Mouse (Mus musculus) myocyte (in vitro differentiated cells): Measurements from ENCODE around the gene Cpa2. TPM values are rescaled to one million over a fixed set of nuclear protein-coding genes. Genes with fewer than 3 reads are reported as not detected.

Experiments
- H3K27me3 ChIP-seq: one replicate; pipeline ENCODE4 v1.6.1; 2011; ENCODE audit not compliant: control insufficient read depth, insufficient read depth, insufficient read length
- H3K36me3 ChIP-seq: one replicate; pipeline ENCODE4 v1.6.1; 2011; ENCODE audit not compliant: control insufficient read depth, insufficient read depth
- H3K4me2 ChIP-seq: one replicate; pipeline ENCODE4 v1.6.1; 2011; ENCODE audit warnings: low read depth, control low read depth
- H3K4me3 ChIP-seq: one replicate; pipeline ENCODE4 v1.5.1; 2011; ENCODE audit warnings: mild to moderate bottlenecking, control low read depth, moderate library complexity
- H3K79me2 ChIP-seq: one replicate; pipeline ENCODE4 v1.6.1; 2011; ENCODE audit not compliant: control insufficient read depth, insufficient read depth
- H3ac ChIP-seq: one replicate; pipeline ENCODE4 v1.6.1; 2011; ENCODE audit not compliant: control insufficient read depth, insufficient read length
- CEBPB ChIP-seq: IDR thresholded peaks from 2 replicates; pipeline ENCODE4 v1.6.1; 2011; ENCODE audit warnings: mild to moderate bottlenecking, moderate library complexity; ENCODE audit not compliant: poor library complexity, insufficient read depth, severe bottlenecking
- E2F4 ChIP-seq: IDR thresholded peaks from one replicate; pipeline ENCODE4 v1.6.1; 2011; ENCODE audit warnings: mild to moderate bottlenecking, control low read depth, moderate library complexity; ENCODE audit not compliant: insufficient read depth
- MAX ChIP-seq: IDR thresholded peaks from one replicate; pipeline ENCODE4 v1.6.1; 2011; ENCODE audit warnings: low read depth, mild to moderate bottlenecking, control low read depth
- MYOD1 ChIP-seq, 3 experiments: IDR thresholded peaks; one replicate each; pipeline ENCODE4 v1.6.1; 2011; ENCODE audit warnings: control low read depth in 2 of 3, low read depth in 2 of 3, mild to moderate bottlenecking in 2 of 3, moderate library complexity in 1 of 3; ENCODE audit not compliant: insufficient read length in 2 of 3, control insufficient read depth in 1 of 3
- MYOG ChIP-seq, 3 experiments: IDR thresholded peaks; one replicate each; pipeline ENCODE4 v1.6.1; 2011; ENCODE audit warnings: control low read depth in 2 of 3, low read depth in 2 of 3, mild to moderate bottlenecking in 2 of 3; ENCODE audit not compliant: insufficient read length in 2 of 3, control insufficient read depth in 1 of 3, insufficient read depth in 1 of 3
- POLR2A ChIP-seq: IDR thresholded peaks from one replicate; pipeline ENCODE4 v1.6.1; 2011; ENCODE audit warnings: low read depth, mild to moderate bottlenecking, control low read depth, moderate library complexity; ENCODE audit not compliant: insufficient read length
- POLR2AphosphoS2 ChIP-seq: IDR thresholded peaks from one replicate; pipeline ENCODE4 v1.6.1; 2011; ENCODE audit warnings: low read depth, control low read depth; ENCODE audit not compliant: insufficient read length
- REST ChIP-seq: IDR thresholded peaks from one replicate; pipeline ENCODE4 v1.6.1; 2011; ENCODE audit warnings: mild to moderate bottlenecking, control low read depth, moderate library complexity; ENCODE audit not compliant: insufficient read depth, insufficient read length
- SRF ChIP-seq: IDR thresholded peaks from one replicate; pipeline ENCODE4 v1.6.1; 2011; ENCODE audit warnings: low read depth; ENCODE audit not compliant: control insufficient read depth, insufficient read length
- TCF12 ChIP-seq: IDR thresholded peaks from one replicate; pipeline ENCODE4 v1.6.1; 2011; ENCODE audit warnings: mild to moderate bottlenecking, control low read depth; ENCODE audit not compliant: poor library complexity, insufficient read depth, severe bottlenecking
- TCF3 ChIP-seq: IDR thresholded peaks from one replicate; pipeline ENCODE4 v1.6.1; 2011; ENCODE audit warnings: low read depth, control low read depth; ENCODE audit not compliant: insufficient read length
- USF1 ChIP-seq: IDR thresholded peaks from one replicate; pipeline ENCODE4 v1.6.1; 2011; ENCODE audit warnings: low read depth, mild to moderate bottlenecking, control low read depth, moderate library complexity
- polyA plus RNA-seq: library from polyadenylated mRNA; unstranded; fragments of >200 nt; fragmentation: generic; extraction: Trizol; gene quantifications from one replicate; pipeline ENCODE4 v1.2.1, GENCODE M21; 2012; ENCODE audit warnings: missing spikeins

The Cpa2 gene
- polyA plus RNA-seq, 1 experiment: not detected

DNA sequence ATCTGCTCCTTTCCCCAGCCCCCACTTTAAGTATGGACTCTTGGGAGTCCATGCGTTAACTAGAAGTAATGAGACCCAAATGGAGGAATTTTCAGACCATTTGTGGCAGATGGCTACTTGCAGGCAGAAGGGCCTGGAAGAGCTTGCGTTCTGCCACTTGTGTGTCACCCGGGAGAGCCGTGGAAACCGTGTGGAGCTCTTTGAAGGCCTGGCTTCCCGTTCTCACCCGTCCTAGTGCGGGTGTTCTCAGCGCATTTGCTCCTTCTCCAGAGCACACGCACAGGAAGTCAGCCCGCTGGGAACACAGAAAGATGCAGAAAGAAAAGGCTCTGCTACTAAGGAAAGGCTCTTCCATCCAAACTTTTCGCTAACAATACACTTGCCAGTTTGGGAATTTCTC lies 1.7 kb downstream of the Cpa2 start:
- Histone ChIP-seq H3K27me3 (no peaks in the 10 kb centered on the region), H3K4me2 (no peak overlapping the region), H3K79me2 (no peaks in the 10 kb centered on the region), H3K4me3 (no peak overlapping the region), H3K36me3 (no peaks in the 10 kb centered on the region), H3ac (no peak overlapping the region)
- TF ChIP-seq SRF (no peak), E2F4 (no peak), POLR2AphosphoS2 (no peak), TCF12 (no peak), USF1 (no peak), REST (no peak)

DNA sequence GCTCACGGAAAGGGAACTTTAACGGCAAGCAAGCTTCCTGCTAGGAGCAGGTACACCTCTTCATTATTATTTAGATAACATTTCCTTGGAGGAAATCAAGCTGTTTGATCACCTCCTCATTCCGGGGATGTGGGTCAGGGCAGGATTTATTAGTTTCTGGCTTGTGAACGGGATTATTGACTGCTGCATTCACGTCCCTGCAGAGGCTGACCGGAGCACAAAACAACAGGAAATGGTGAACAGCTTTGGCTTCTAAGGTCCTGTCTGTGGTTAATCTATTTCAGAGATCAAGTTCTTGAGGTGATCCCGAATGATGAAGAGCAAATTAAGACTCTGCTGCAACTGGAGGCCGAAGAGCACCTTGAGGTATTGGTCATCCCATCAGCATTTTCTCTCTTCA lies 2.5 kb downstream of the Cpa2 start:
- no peak for TF ChIP-seq CEBPB
- no peak for TF ChIP-seq REST
- TF ChIP-seq TCF3: no peak
- TF ChIP-seq SRF: no peak
- TF ChIP-seq MYOD1 (IDR thresholded peaks at IDR 0.05; ENCODE audit: control insufficient read depth in 1 of 3, insufficient read length in 2 of 3, low read depth in 2 of 3): no peak
- no peak for TF ChIP-seq POLR2A
- no peak for TF ChIP-seq USF1
- TF ChIP-seq TCF12: no peak
- TF ChIP-seq MAX: no peak
- TF ChIP-seq E2F4: no peak
- no peak for TF ChIP-seq MYOG (IDR thresholded peaks at IDR 0.05; ENCODE audit: control insufficient read depth in 1 of 3, insufficient read depth in 1 of 3, insufficient read length in 2 of 3, low read depth in 2 of 3)
- no peak for TF ChIP-seq POLR2AphosphoS2
- Histone ChIP-seq H3K4me3 (no peak overlapping the region), H3K4me2 (no peak overlapping the region), H3ac (no peak overlapping the region), H3K36me3 (no peaks in the 10 kb centered on the region), H3K27me3 (no peaks in the 10 kb centered on the region), H3K79me2 (no peaks in the 10 kb centered on the region)

DNA sequence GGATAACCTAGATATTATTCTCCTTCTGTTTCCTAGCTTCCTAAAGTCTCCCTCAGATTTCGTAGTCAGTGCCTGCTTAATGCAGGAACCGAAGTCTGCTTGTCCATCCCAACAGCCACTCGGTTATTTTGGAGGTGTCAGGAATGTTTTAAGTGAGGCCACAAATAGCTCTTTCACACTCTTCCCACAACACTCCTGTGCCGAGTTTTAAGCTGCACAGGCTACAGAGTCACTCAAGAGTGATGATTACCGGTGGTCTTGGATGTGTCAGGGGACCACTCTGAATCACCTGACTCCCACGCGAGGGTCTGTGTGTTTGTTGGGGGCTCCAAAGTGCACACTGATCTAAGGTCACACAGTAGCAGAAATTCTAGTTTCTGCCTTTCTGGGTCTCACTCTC lies 4.3 kb downstream of the Cpa2 start:
- no peak overlapping the region for H3ac ChIP-seq
- no peak for TF ChIP-seq MYOG (IDR thresholded peaks at IDR 0.05; ENCODE audit: control insufficient read depth in 1 of 3, insufficient read depth in 1 of 3, insufficient read length in 2 of 3, low read depth in 2 of 3)
- no peak for TF ChIP-seq CEBPB
- no peak for TF ChIP-seq MYOD1 (IDR thresholded peaks at IDR 0.05; ENCODE audit: control insufficient read depth in 1 of 3, insufficient read length in 2 of 3, low read depth in 2 of 3)
- no peak for TF ChIP-seq USF1
- TF ChIP-seq POLR2A: no peak
- TF ChIP-seq POLR2AphosphoS2: no peak
- TF ChIP-seq MAX: no peak
- no peak for TF ChIP-seq REST
- TF ChIP-seq TCF12: no peak
- no peak for TF ChIP-seq TCF3
- no peak for TF ChIP-seq E2F4
- no peak for TF ChIP-seq SRF
- no peaks in the 10 kb centered on the region for H3K27me3 ChIP-seq
- H3K36me3 ChIP-seq: no peaks in the 10 kb centered on the region
- no peak overlapping the region for H3K4me3 ChIP-seq
- H3K4me2 ChIP-seq: no peak overlapping the region
- H3K79me2 ChIP-seq: no peaks in the 10 kb centered on the region

DNA sequence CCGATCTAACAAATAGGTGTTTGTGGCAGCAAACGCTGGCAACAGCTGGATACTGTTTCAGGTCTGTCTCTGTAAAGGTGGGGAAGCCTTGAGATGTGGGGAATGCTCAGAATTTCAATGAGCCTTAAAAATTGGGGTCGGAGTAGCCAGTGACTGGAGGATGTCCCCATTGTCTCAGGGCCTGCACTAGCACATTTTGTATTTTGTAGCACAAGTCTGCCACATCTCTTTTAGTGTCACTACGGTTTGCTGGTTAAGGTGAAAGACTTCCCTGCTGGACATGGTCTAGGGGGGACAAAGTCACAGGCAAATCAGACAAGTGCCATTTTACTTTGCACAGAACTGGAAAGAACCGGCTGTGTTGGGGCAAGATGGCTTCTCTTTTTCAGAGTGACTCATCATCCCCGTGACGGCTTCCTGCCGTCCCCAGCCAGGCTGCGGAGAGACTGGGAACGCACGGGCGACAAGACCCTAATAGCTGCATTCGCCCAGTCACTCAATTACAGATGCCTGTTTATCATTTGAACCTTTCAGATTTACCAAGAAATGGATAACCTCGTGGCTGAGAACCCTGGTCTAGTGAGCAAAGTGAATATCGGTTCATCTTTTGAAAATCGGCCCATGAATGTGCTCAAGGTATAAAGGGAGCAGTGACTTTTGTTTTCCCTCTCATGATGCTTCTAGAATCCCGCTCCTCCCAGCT lies 5.3 kb downstream of the Cpa2 start:
- Histone ChIP-seq H3K36me3 (no peaks in the 10 kb centered on the region), H3K79me2 (no peaks in the 10 kb centered on the region), H3K4me2 (no peak overlapping the region), H3K27me3 (no peaks in the 10 kb centered on the region), H3K4me3 (no peak overlapping the region), H3ac (no peak overlapping the region)
- no peak for TF ChIP-seq TCF12
- no peak for TF ChIP-seq TCF3
- no peak for TF ChIP-seq MAX
- TF ChIP-seq CEBPB: no peak
- no peak for TF ChIP-seq USF1
- no peak for TF ChIP-seq SRF
- no peak for TF ChIP-seq POLR2A

DNA sequence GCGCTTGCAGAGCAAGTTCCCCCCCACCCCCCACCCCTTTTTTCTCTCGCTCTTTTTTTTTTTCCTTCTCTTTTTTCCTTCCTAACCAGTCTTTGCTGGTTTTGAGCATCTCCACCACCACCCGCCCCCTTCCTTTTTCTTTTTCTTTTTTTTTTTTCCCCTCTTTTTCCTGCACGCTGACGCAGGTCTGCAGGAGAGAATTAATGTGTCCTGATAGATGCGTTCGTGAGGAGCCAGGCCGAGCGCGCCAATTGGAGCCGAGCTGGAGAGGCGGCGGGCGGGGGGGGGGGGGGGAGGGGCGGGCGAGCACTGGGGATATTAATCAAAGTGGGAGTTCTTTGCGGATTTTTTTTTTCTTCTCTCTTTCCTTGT lies 5.9 kb downstream of the Cpa2 start:
- Histone ChIP-seq H3ac (no peak overlapping the region), H3K4me3 (no peak overlapping the region), H3K36me3 (no peaks in the 10 kb centered on the region), H3K27me3 (no peaks in the 10 kb centered on the region), H3K4me2 (no peak overlapping the region), H3K79me2 (no peaks in the 10 kb centered on the region)
- no peak for TF ChIP-seq POLR2A
- no peak for TF ChIP-seq CEBPB
- TF ChIP-seq E2F4: no peak
- no peak for TF ChIP-seq REST
- no peak for TF ChIP-seq MYOD1 (IDR thresholded peaks at IDR 0.05; ENCODE audit: control insufficient read depth in 1 of 3, insufficient read length in 2 of 3, low read depth in 2 of 3)
- no peak for TF ChIP-seq MAX
- TF ChIP-seq TCF12: no peak
- TF ChIP-seq USF1: no peak
- TF ChIP-seq MYOG (IDR thresholded peaks at IDR 0.05; ENCODE audit: control insufficient read depth in 1 of 3, insufficient read depth in 1 of 3, insufficient read length in 2 of 3, low read depth in 2 of 3): no peak
- no peak for TF ChIP-seq POLR2AphosphoS2
- TF ChIP-seq TCF3: no peak
- TF ChIP-seq SRF: no peak
